Mouse (Mus musculus) urinary bladder, postnatal 4 days (tissue): ENCODE results near the gene Hjurp.

Experiments used
- DNase-seq, 2 experiments: peaks; one replicate each; pipeline ENCODE4 v3.0.0; 2021 to 2022; ENCODE audit warnings: low spot score in 2 of 2

The Hjurp gene

GRCm38 (mm10) chr1:88240579-88240978 is 36.9 kb downstream of the Hjurp start:
- no peak for DNase-seq

- DNase-seq: no peak
Observed at GRCm38 (mm10) chr1:88240072-88240471, 37.4 kb downstream of the Hjurp start.

GRCm38 (mm10) chr1:88238771-88239170 is 38.7 kb downstream of the Hjurp start:
- peak in 1 of 2 experiments; percentile 87 for DNase-seq

GRCm38 (mm10) chr1:88237311-88237710 is 40.1 kb downstream of the Hjurp start:
- DNase-seq: no peak

- DNase-seq: no peak
Observed at GRCm38 (mm10) chr1:88235894-88236415, 41.5 kb downstream of the Hjurp start.

- DNase-seq: peak in 1 of 2 experiments; percentile 81
Observed at GRCm38 (mm10) chr1:88235046-88235893, 42.2 kb downstream of the Hjurp start.

GRCm38 (mm10) chr1:88234646-88235045 is 42.8 kb downstream of the Hjurp start:
- no peak for DNase-seq

- no peak for DNase-seq
Observed at GRCm38 (mm10) chr1:88234248-88234610, 43.2 kb downstream of the Hjurp start.

GRCm38 (mm10) chr1:88233421-88234247 is 43.8 kb downstream of the Hjurp start:
- DNase-seq: peak in 1 of 2 experiments; percentile 88

GRCm38 (mm10) chr1:88232664-88233380 is 44.6 kb downstream of the Hjurp start:
- DNase-seq: peak in 1 of 2 experiments; percentile 59

GRCm38 (mm10) chr1:88231803-88232499 is 45.5 kb downstream of the Hjurp start:
- DNase-seq: peak; percentile 34 to 77

- DNase-seq: peak; percentile 19 to 65
Observed at GRCm38 (mm10) chr1:88230981-88231802, 46.2 kb downstream of the Hjurp start.

- peak; percentile 38 to 79 for DNase-seq
Observed at GRCm38 (mm10) chr1:88230421-88230820, 47.0 kb downstream of the Hjurp start.

GRCm38 (mm10) chr1:88229986-88230385 is 47.4 kb downstream of the Hjurp start:
- peak; percentile 52 to 82 for DNase-seq

- DNase-seq: peak; percentile 23 to 62
Observed at GRCm38 (mm10) chr1:88229566-88229965, 47.9 kb downstream of the Hjurp start.

GRCm38 (mm10) chr1:88228121-88228520 is 49.3 kb downstream of the Hjurp start:
- DNase-seq: peak in 1 of 2 experiments; percentile 76

- DNase-seq: peak in 1 of 2 experiments; percentile 62
Observed at GRCm38 (mm10) chr1:88227482-88227881, 50.0 kb downstream of the Hjurp start.

GRCm38 (mm10) chr1:88226670-88227379 is 50.6 kb downstream of the Hjurp start, which contains the start of gene Mroh2a:
Gene Mroh2a (plus strand): TSS chr1:88226986.
- DNase-seq: peak; percentile 18 to 65

- no peak for DNase-seq
Observed at GRCm38 (mm10) chr1:88225741-88226140, 51.7 kb downstream of the Hjurp start.
